ENCODE assay signal across 8 mouse cellular contexts in genomic region chr11:59624017-59624630, GRCm38 (mm10). TPM values are rescaled to one million over a fixed set of nuclear protein-coding genes. Genes with fewer than 3 reads are reported as not detected.
A peak's percentile ranks its signal among the peaks of the same experiment; 100 is the strongest.
DNase-seq lines count a peak whose midpoint lies in the region; ATAC-seq lines count a peak whose summit lies in the region.

No protein-coding gene starts in this region.

- no peak overlapping the region for H3K27ac ChIP-seq in liver, embryonic 12.5 days
- no peak overlapping the region for H3K27ac ChIP-seq in forebrain, embryonic 14.5 days (ENCODE audit: low read depth, low read length)
- no peak overlapping the region for H3K27ac ChIP-seq in hindbrain, embryonic 15.5 days (replicated peaks)
- H3K27ac ChIP-seq in stomach, embryonic 16.5 days (ENCODE audit: low read length), result no peak overlapping the region

- 27% methylated on average over 6 of the region's 6 CpGs for WGBS in liver, embryonic 12.5 days (ENCODE audit: insufficient replicate concordance)
- WGBS in forebrain, embryonic 14.5 days, result 38% methylated on average over 6 of the region's 6 CpGs
- WGBS in hindbrain, embryonic 15.5 days, result 40% methylated on average over 6 of the region's 6 CpGs
- WGBS in stomach, embryonic 16.5 days, result 28% methylated on average over 6 of the region's 6 CpGs

- no peak overlapping the region for H3K4me2 ChIP-seq in liver, embryonic 12.5 days
- no peak overlapping the region for H3K4me2 ChIP-seq in forebrain, embryonic 14.5 days (ENCODE audit: low read length)
- H3K4me2 ChIP-seq in hindbrain, embryonic 15.5 days, result no peak overlapping the region
- H3K4me2 ChIP-seq in stomach, embryonic 16.5 days (ENCODE audit: low read depth, low read length), result no peak overlapping the region

- H3K27me3 ChIP-seq in liver, embryonic 12.5 days (replicated peaks), result peaks cover 8% of the 10 kb centered on the region
- no peaks in the 10 kb centered on the region for H3K27me3 ChIP-seq in forebrain, embryonic 14.5 days (replicated peaks; ENCODE audit: control insufficient read depth, insufficient read depth, low read length)
- no peaks in the 10 kb centered on the region for H3K27me3 ChIP-seq in hindbrain, embryonic 15.5 days
- no peaks in the 10 kb centered on the region for H3K27me3 ChIP-seq in stomach, embryonic 16.5 days (ENCODE audit: control insufficient read depth, insufficient read depth, low read length)

- H3K4me3 ChIP-seq in liver, embryonic 12.5 days, result no peak overlapping the region
- no peak overlapping the region for H3K4me3 ChIP-seq in forebrain, embryonic 14.5 days (ENCODE audit: low read depth, low read length)
- H3K4me3 ChIP-seq in hindbrain, embryonic 15.5 days, result no peak overlapping the region
- no peak overlapping the region for H3K4me3 ChIP-seq in stomach, embryonic 16.5 days (replicated peaks; ENCODE audit: low read length)

- H3K9ac ChIP-seq in liver, embryonic 12.5 days, result no peak overlapping the region
- no peak overlapping the region for H3K9ac ChIP-seq in forebrain, embryonic 14.5 days (ENCODE audit: low read length)
- H3K9ac ChIP-seq in hindbrain, embryonic 15.5 days, result no peak overlapping the region
- H3K9ac ChIP-seq in stomach, embryonic 16.5 days (ENCODE audit: low read length), result no peak overlapping the region

- ATAC-seq in liver, embryonic 12.5 days, result no peak
- peak; percentile 62; the same call in 1 of the 2 replicates for ATAC-seq in forebrain, embryonic 14.5 days
- peak; percentile 84; the same call in 1 of the 2 replicates for ATAC-seq in hindbrain, embryonic 15.5 days (ENCODE audit: low FRiP score, low read depth)
- ATAC-seq in megakaryocyte progenitor cell, adult 5-6 weeks (replicated peaks; ENCODE audit: poor library complexity), result peak; percentile 99
- peak; percentile 84 for ATAC-seq in stomach, embryonic 16.5 days (ENCODE audit: insufficient read depth, low FRiP score)

- H3K36me3 ChIP-seq in liver, embryonic 12.5 days, result no peaks in the 10 kb centered on the region
- H3K36me3 ChIP-seq in forebrain, embryonic 14.5 days (ENCODE audit: control insufficient read depth, insufficient read depth, low read length), result no peaks in the 10 kb centered on the region
- no peaks in the 10 kb centered on the region for H3K36me3 ChIP-seq in hindbrain, embryonic 15.5 days
- no peaks in the 10 kb centered on the region for H3K36me3 ChIP-seq in stomach, embryonic 16.5 days (ENCODE audit: control insufficient read depth, insufficient read depth, low read length)

- peak; percentile 49 for DNase-seq in liver
- DNase-seq in brain, adult 2 months (ENCODE audit: low read depth, low spot score), result peak; percentile 88
- peak; percentile 83 for DNase-seq in forebrain, embryonic 14.5 days (ENCODE audit: low spot score)
- peak; percentile 18 to 51 for DNase-seq in layer of hippocampus, postnatal 25 days (ENCODE audit: extremely low spot score in 1 of 2, low spot score in 1 of 2)

- H3K9me3 ChIP-seq in liver, embryonic 12.5 days (replicated peaks), result no peaks in the 10 kb centered on the region
- H3K9me3 ChIP-seq in forebrain, embryonic 14.5 days (replicated peaks; ENCODE audit: control insufficient read depth, low read length), result no peaks in the 10 kb centered on the region
- H3K9me3 ChIP-seq in hindbrain, embryonic 15.5 days, result no peaks in the 10 kb centered on the region
- no peaks in the 10 kb centered on the region for H3K9me3 ChIP-seq in stomach, embryonic 16.5 days (replicated peaks; ENCODE audit: control insufficient read depth, low read length)

- H3K4me1 ChIP-seq in liver, embryonic 12.5 days, result no peaks in the 10 kb centered on the region
- H3K4me1 ChIP-seq in forebrain, embryonic 14.5 days (ENCODE audit: control insufficient read depth, insufficient read depth, low read length), result no peaks in the 10 kb centered on the region
- no peaks in the 10 kb centered on the region for H3K4me1 ChIP-seq in hindbrain, embryonic 15.5 days (replicated peaks)
- H3K4me1 ChIP-seq in stomach, embryonic 16.5 days (ENCODE audit: control insufficient read depth, insufficient read depth, low read length), result no peaks in the 10 kb centered on the region

RNA-seq across cellular contexts. Expression of gene Olfr223, which starts 31.0 kb away (rescaled TPM):
- not detected in 2 replicates for polyA plus RNA-seq in liver, embryonic 12.5 days (2016; fragmentation: Nextera tagmentation; extraction: Ambion mirVana)
- polyA plus RNA-seq in forebrain, embryonic 14.5 days (2014; fragmentation: Nextera tagmentation; extraction: Ambion mirVana), result not detected in 2 replicates
- polyA plus RNA-seq in hindbrain, embryonic 15.5 days (2015; fragmentation: Nextera tagmentation; extraction: Ambion mirVana), result not detected in 2 replicates
- total RNA-seq in layer of hippocampus, postnatal 25 days (2021), result not detected
- total RNA-seq in megakaryocyte progenitor cell, adult 5-6 weeks (2015), result not detected in 2 replicates
- total RNA-seq in megakaryocyte progenitor cell, adult 5-6 weeks (2017), result not detected in 2 replicates
- polyA plus RNA-seq in stomach, embryonic 16.5 days (2015; fragmentation: Nextera tagmentation; extraction: Ambion mirVana), result not detected in 2 replicates

RNA-seq across cellular contexts. Expression of gene Mprip, which starts 37.0 kb away (rescaled TPM):
- 36.4 and 38.5 TPM in 2 replicates for polyA plus RNA-seq in liver, embryonic 12.5 days (2016; fragmentation: Nextera tagmentation; extraction: Ambion mirVana)
- polyA plus RNA-seq in forebrain, embryonic 14.5 days (2014; fragmentation: Nextera tagmentation; extraction: Ambion mirVana), result 55.6 and 63.4 TPM in 2 replicates
- polyA plus RNA-seq in hindbrain, embryonic 15.5 days (2015; fragmentation: Nextera tagmentation; extraction: Ambion mirVana), result 78.7 and 80.4 TPM in 2 replicates
- 100 to 1,000 TPM; 267 to 302 TPM for total RNA-seq in layer of hippocampus, postnatal 25 days (2021)
- 32.2 and 36.8 TPM in 2 replicates for total RNA-seq in megakaryocyte progenitor cell, adult 5-6 weeks (2015)
- total RNA-seq in megakaryocyte progenitor cell, adult 5-6 weeks (2017), result 69.9 and 72.6 TPM in 2 replicates
- 45.6 and 46.7 TPM in 2 replicates for polyA plus RNA-seq in stomach, embryonic 16.5 days (2015; fragmentation: Nextera tagmentation; extraction: Ambion mirVana)

RNA-seq across cellular contexts. Expression of gene Olfr222, which starts 48.1 kb away (rescaled TPM):
- not detected in 2 replicates for polyA plus RNA-seq in liver, embryonic 12.5 days (2016; fragmentation: Nextera tagmentation; extraction: Ambion mirVana)
- not detected in 2 replicates for polyA plus RNA-seq in forebrain, embryonic 14.5 days (2014; fragmentation: Nextera tagmentation; extraction: Ambion mirVana)
- not detected in 2 replicates for polyA plus RNA-seq in hindbrain, embryonic 15.5 days (2015; fragmentation: Nextera tagmentation; extraction: Ambion mirVana)
- not detected for total RNA-seq in layer of hippocampus, postnatal 25 days (2021)
- total RNA-seq in megakaryocyte progenitor cell, adult 5-6 weeks (2015), result not detected in 2 replicates
- total RNA-seq in megakaryocyte progenitor cell, adult 5-6 weeks (2017), result not detected in 2 replicates
- polyA plus RNA-seq in stomach, embryonic 16.5 days (2015; fragmentation: Nextera tagmentation; extraction: Ambion mirVana), result not detected in 2 replicates

Comparison
In these comparisons a context has a peak if more than half of its experiments do, and no peak if none do; other contexts are left out.
1. DNase-seq: peak in every context shown above with its lines; median percentile 88 in brain, adult 2 months; 83 in forebrain, embryonic 14.5 days; 49 in liver; 34 in layer of hippocampus, postnatal 25 days.